Mouse (Mus musculus) cerebellum, adult 2 months (tissue): ENCODE results near the gene Cxcl9.
"Not testable (repeated sequence)": the region's sequence is repeated elsewhere in the genome, so short reads cannot be mapped to it uniquely, and the experiment has no call there.

Source experiments
- CTCF ChIP-seq: fragments of 200-500 bp; IDR thresholded peaks from 2 replicates; pipeline ENCODE4 v1.5.1; 2011; ENCODE audit warnings: low read depth, mild to moderate bottlenecking, control low read depth, low read length, moderate library complexity, borderline replicate concordance; ENCODE audit not compliant: insufficient read depth
- POLR2A ChIP-seq: fragments of 200-500 bp; IDR thresholded peaks from 2 replicates; pipeline ENCODE4 v1.6.1; 2011; ENCODE audit warnings: low read length, control low read depth, borderline replicate concordance; ENCODE audit not compliant: insufficient read depth

GRCm38 (mm10) chr5:92352716-92353115 is 24.8 kb upstream of the Cxcl9 start:
- TF ChIP-seq CTCF, POLR2A: not testable (repeated sequence)
